Mouse (Mus musculus) granulocyte monocyte progenitor cell, adult 5-6 weeks (primary cell): ENCODE measurements at regions not wholly inside any gene's neighbourhood (a gene's known extent, or its start where the extent isn't known, plus 50 kb on each side); places are given as distances from the start of the nearest gene placed in this dataset.

Experiments
- ATAC-seq: replicated peaks from 2 replicates; pipeline ENCODE4 v1.8.0; 2016; ENCODE audit warnings: mild to moderate bottlenecking, moderate TSS enrichment, inconsistent platforms; ENCODE audit not compliant: poor library complexity, severe bottlenecking

GRCm38 (mm10) chr17:65049860-65050482, 214.1 kb upstream of the 4930583I09Rik start:
- no peak for ATAC-seq

- ATAC-seq = no peak
Observed at GRCm38 (mm10) chr17:65015731-65016130, 179.9 kb upstream of the 4930583I09Rik start.

- no peak for ATAC-seq
Observed at GRCm38 (mm10) chr17:65014682-65015081, 178.8 kb upstream of the 4930583I09Rik start.

GRCm38 (mm10) chr17:65000626-65001135, 164.8 kb upstream of the 4930583I09Rik start:
- no peak for ATAC-seq

- ATAC-seq = no peak
Observed at GRCm38 (mm10) chr17:64994483-64994882, 158.6 kb upstream of the 4930583I09Rik start.

- ATAC-seq = no peak
Observed at GRCm38 (mm10) chr17:64991262-64991661, 155.4 kb upstream of the 4930583I09Rik start.

- ATAC-seq = no peak
Observed at GRCm38 (mm10) chr17:64984276-64985011, 148.6 kb upstream of the 4930583I09Rik start.

GRCm38 (mm10) chr17:64983480-64983879, 147.6 kb upstream of the 4930583I09Rik start:
- ATAC-seq = no peak

- no peak for ATAC-seq
Observed at GRCm38 (mm10) chr17:64964153-64964552, 128.3 kb upstream of the 4930583I09Rik start.

GRCm38 (mm10) chr17:64961887-64962286, 126.0 kb upstream of the 4930583I09Rik start:
- ATAC-seq = no peak

- ATAC-seq = no peak
Observed at GRCm38 (mm10) chr17:64957495-64957894, 121.6 kb upstream of the 4930583I09Rik start.

- no peak for ATAC-seq
Observed at GRCm38 (mm10) chr17:64956506-64956905, 120.6 kb upstream of the 4930583I09Rik start.

- no peak for ATAC-seq
Observed at GRCm38 (mm10) chr17:64953275-64953674, 117.4 kb upstream of the 4930583I09Rik start.

- ATAC-seq = no peak
Observed at GRCm38 (mm10) chr17:64951625-64951940, 115.7 kb upstream of the 4930583I09Rik start.

GRCm38 (mm10) chr17:64950802-64951624, 115.1 kb upstream of the 4930583I09Rik start:
- no peak for ATAC-seq

GRCm38 (mm10) chr17:64943213-64943612, 107.3 kb upstream of the 4930583I09Rik start:
- no peak for ATAC-seq

GRCm38 (mm10) chr17:64941555-64941954, 105.7 kb upstream of the 4930583I09Rik start:
- no peak for ATAC-seq

GRCm38 (mm10) chr17:64935683-64936082, 99.8 kb upstream of the 4930583I09Rik start:
- no peak for ATAC-seq

GRCm38 (mm10) chr17:64934411-64934810, 98.5 kb upstream of the 4930583I09Rik start:
- no peak for ATAC-seq

- ATAC-seq = no peak
Observed at GRCm38 (mm10) chr17:64930816-64931428, 95.1 kb upstream of the 4930583I09Rik start.

GRCm38 (mm10) chr17:64923762-64924161, 87.9 kb upstream of the 4930583I09Rik start:
- ATAC-seq = no peak
